Mouse (Mus musculus): ENCODE measurements around the gene Tmem116.
"Not testable (repeated sequence)": the region's sequence is repeated elsewhere in the genome, so short reads cannot be mapped to it uniquely, and the experiment has no call there.

Gene Tmem116

GRCm38 (mm10) chr5:121463601-121464250 is 12.0 kb downstream of the Tmem116 start:
- DNase-seq, result no peak

GRCm38 (mm10) chr5:121469566-121469965 is 17.9 kb downstream of the Tmem116 start:
- DNase-seq, result no peak

GRCm38 (mm10) chr5:121472411-121472810 is 20.7 kb downstream of the Tmem116 start:
- DNase-seq, result no peak

GRCm38 (mm10) chr5:121474610-121475009 is 22.9 kb downstream of the Tmem116 start:
- DNase-seq, result no peak

GRCm38 (mm10) chr5:121476040-121476439 is 24.3 kb downstream of the Tmem116 start:
- DNase-seq, result no peak

GRCm38 (mm10) chr5:121477680-121478079 is 26.0 kb downstream of the Tmem116 start:
- DNase-seq, result peak; percentile 55

GRCm38 (mm10) chr5:121484801-121485200 is 33.1 kb downstream of the Tmem116 start:
- DNase-seq, result no peak

GRCm38 (mm10) chr5:121493305-121493704 is 41.6 kb downstream of the Tmem116 start:
- no peak for DNase-seq

GRCm38 (mm10) chr5:121500719-121501118 is 49.0 kb downstream of the Tmem116 start:
- no peak for DNase-seq

- peak; percentile 7 for DNase-seq
Measured at GRCm38 (mm10) chr5:121501424-121501996, 49.8 kb downstream of the Tmem116 start.

GRCm38 (mm10) chr5:121503231-121503630 is 51.5 kb downstream of the Tmem116 start, which contains the start of gene Adam1b:
TSS of gene Adam1b (minus strand) at chr5:121503435.
- DNase-seq, result peak; percentile 53

GRCm38 (mm10) chr5:121506846-121507245 is 55.2 kb downstream of the Tmem116 start:
- no peak for DNase-seq

GRCm38 (mm10) chr5:121510009-121510408 is 58.3 kb downstream of the Tmem116 start:
- no peak for DNase-seq

GRCm38 (mm10) chr5:121518983-121519382 is 67.3 kb downstream of the Tmem116 start:
- no peak for DNase-seq

- DNase-seq, result not testable (repeated sequence)
Measured at GRCm38 (mm10) chr5:121519758-121520157, 68.1 kb downstream of the Tmem116 start.

GRCm38 (mm10) chr5:121525774-121526450 is 74.2 kb downstream of the Tmem116 start:
- DNase-seq, result no peak

GRCm38 (mm10) chr5:121526526-121526925 is 74.8 kb downstream of the Tmem116 start:
- DNase-seq, result no peak

GRCm38 (mm10) chr5:121526961-121527360 is 75.3 kb downstream of the Tmem116 start:
- no peak for DNase-seq

- DNase-seq, result peak; percentile 31
Measured at GRCm38 (mm10) chr5:121534521-121534920, 82.8 kb downstream of the Tmem116 start.

GRCm38 (mm10) chr5:121535116-121535515 is 83.4 kb downstream of the Tmem116 start:
- no peak for DNase-seq

- no peak for DNase-seq
Measured at GRCm38 (mm10) chr5:121536921-121537555, 85.3 kb downstream of the Tmem116 start.

- no peak for DNase-seq
Measured at GRCm38 (mm10) chr5:121537588-121537987, 85.9 kb downstream of the Tmem116 start.

GRCm38 (mm10) chr5:121540066-121540465 is 88.4 kb downstream of the Tmem116 start:
- DNase-seq, result no peak

- no peak for DNase-seq
Measured at GRCm38 (mm10) chr5:121541235-121541634, 89.5 kb downstream of the Tmem116 start.
